Mouse (Mus musculus) liver, adult 2 months (tissue): ENCODE data around the gene Odf3l2. TPM values are rescaled to one million over a fixed set of nuclear protein-coding genes. Genes with fewer than 3 reads are reported as not detected.

Experiments
- DNase-seq: peaks from one replicate; pipeline ENCODE4 v3.0.0-alpha.2; 2011; ENCODE audit warnings: low read depth, low spot score; ENCODE audit errors: extremely low read depth
- H3K27ac ChIP-seq: fragments of 200-500 bp; replicated peaks from 2 replicates; pipeline ENCODE4 v1.5.1; 2012; ENCODE audit warnings: low read depth, mild to moderate bottlenecking, control low read depth, inconsistent platforms, low read length; ENCODE audit not compliant: insufficient read depth
- H3K27me3 ChIP-seq: fragments of 200-500 bp; 2 replicates; pipeline ENCODE4 v1.6.1; 2012; ENCODE audit warnings: mild to moderate bottlenecking, moderate library complexity, low read length, inconsistent platforms; ENCODE audit not compliant: control insufficient read depth, insufficient read depth
- H3K36me3 ChIP-seq: fragments of 200-500 bp; 2 replicates; pipeline ENCODE4 v1.6.1; 2012; ENCODE audit warnings: low read length, inconsistent platforms; ENCODE audit not compliant: control insufficient read depth, insufficient read depth
- H3K4me1 ChIP-seq: fragments of 200-500 bp; 2 replicates; pipeline ENCODE4 v1.6.1; 2011; ENCODE audit warnings: low read length; ENCODE audit not compliant: control insufficient read depth, insufficient read depth
- H3K4me3 ChIP-seq: fragments of 200-500 bp; 2 replicates; pipeline ENCODE4 v1.5.1; 2011; ENCODE audit warnings: low read depth, mild to moderate bottlenecking, control low read depth, low read length, moderate library complexity; ENCODE audit not compliant: insufficient read depth
- H3K79me2 ChIP-seq: fragments of 200-500 bp; 2 replicates; pipeline ENCODE4 v1.6.1; 2012; ENCODE audit warnings: inconsistent platforms, mild to moderate bottlenecking, low read length, moderate library complexity; ENCODE audit not compliant: control insufficient read depth, insufficient read depth
- H3K9ac ChIP-seq: fragments of 200-500 bp; 2 replicates; pipeline ENCODE4 v1.6.1; 2012; ENCODE audit warnings: low read depth, mild to moderate bottlenecking, control low read depth, inconsistent platforms, low read length
- CTCF ChIP-seq: fragments of 200-500 bp; IDR thresholded peaks from 2 replicates; pipeline ENCODE4 v1.5.1; 2011; ENCODE audit warnings: low read depth, low read length, control low read depth
- POLR2A ChIP-seq: fragments of 200-500 bp; IDR thresholded peaks from 2 replicates; pipeline ENCODE4 v1.6.1; 2011; ENCODE audit warnings: low read length, control low read depth; ENCODE audit not compliant: insufficient read depth; ENCODE audit errors: extremely low read depth
- WGBS: fragments of 180-500 bp; shearing (Covaris S2); methylation state at CpG from one replicate; pipeline ENCODE4 v1.1.7; 2018; 5-methylcytosine and 5-hydroxymethylcytosine counted together
- polyA plus RNA-seq: library from polyadenylated mRNA; depleted of rRNA; stranded (reverse); fragments of >200 nt; gene quantifications from 2 replicates; pipeline ENCODE4 v1.2.3, GENCODE M21; 2012
- total RNA-seq: library from RNA; depleted of rRNA; stranded (reverse); fragments of >200 nt; gene quantifications from 2 replicates; pipeline ENCODE4 v1.2.3, GENCODE M21; 2014

Gene Odf3l2
- total and polyA plus RNA-seq, 2 experiments: not detected

GRCm38 (mm10) chr10:79628377-79628776 is 17.2 kb downstream of the Odf3l2 start:
- Histone ChIP-seq H3K27ac (no peak overlapping the region), H3K9ac (no peak overlapping the region), H3K36me3 (no peaks in the 10 kb centered on the region), H3K4me1 (no peaks in the 10 kb centered on the region), H3K27me3 (no peaks in the 10 kb centered on the region), H3K79me2 (no peaks in the 10 kb centered on the region), H3K4me3 (no peak overlapping the region)
- DNase-seq: no peak
- TF ChIP-seq POLR2A: no peak
- TF ChIP-seq CTCF: no peak
- WGBS: 86% methylated on average over 5 of the region's 5 CpGs

GRCm38 (mm10) chr10:79626156-79626555 is 19.4 kb downstream of the Odf3l2 start:
- no peak overlapping the region for H3K4me3 ChIP-seq
- DNase-seq: no peak
- 81% methylated on average over 10 of the region's 10 CpGs for WGBS
- no peak overlapping the region for H3K9ac ChIP-seq
- no peak overlapping the region for H3K27ac ChIP-seq
- TF ChIP-seq CTCF (no peak), POLR2A (no peak)
- no peaks in the 10 kb centered on the region for H3K79me2 ChIP-seq
- no peaks in the 10 kb centered on the region for H3K36me3 ChIP-seq
- no peaks in the 10 kb centered on the region for H3K27me3 ChIP-seq
- H3K4me1 ChIP-seq: no peaks in the 10 kb centered on the region

GRCm38 (mm10) chr10:79625398-79625797 is 20.1 kb downstream of the Odf3l2 start:
- Histone ChIP-seq H3K9ac (no peak overlapping the region), H3K27me3 (no peaks in the 10 kb centered on the region), H3K79me2 (no peaks in the 10 kb centered on the region), H3K27ac (no peak overlapping the region), H3K36me3 (no peaks in the 10 kb centered on the region), H3K4me3 (no peak overlapping the region), H3K4me1 (no peaks in the 10 kb centered on the region)
- no peak for TF ChIP-seq CTCF
- no peak for TF ChIP-seq POLR2A
- DNase-seq: no peak
- WGBS: 78% methylated on average over 9 of the region's 9 CpGs

- TF ChIP-seq POLR2A: no peak
- Histone ChIP-seq H3K79me2 (no peaks in the 10 kb centered on the region), H3K27me3 (no peaks in the 10 kb centered on the region), H3K27ac (no peak overlapping the region), H3K4me3 (no peak overlapping the region), H3K9ac (no peak overlapping the region), H3K36me3 (no peaks in the 10 kb centered on the region), H3K4me1 (no peaks in the 10 kb centered on the region)
- WGBS: 73% methylated on average over 12 of the region's 12 CpGs
- DNase-seq: no peak
Measured at GRCm38 (mm10) chr10:79623950-79624349, 21.6 kb downstream of the Odf3l2 start.

- no peak overlapping the region for H3K27ac ChIP-seq
- H3K27me3 ChIP-seq: peaks cover 7% of the 10 kb centered on the region; the same call in 1 of the 2 replicates
- no peaks in the 10 kb centered on the region for H3K4me1 ChIP-seq
- no peak overlapping the region for H3K9ac ChIP-seq
- no peaks in the 10 kb centered on the region for H3K79me2 ChIP-seq
- TF ChIP-seq POLR2A (no peak), CTCF (no peak)
- 93% methylated on average over 5 of the region's 5 CpGs for WGBS
- H3K36me3 ChIP-seq: no peaks in the 10 kb centered on the region
- DNase-seq: no peak
- H3K4me3 ChIP-seq: no peak overlapping the region
Measured at GRCm38 (mm10) chr10:79616376-79616775, 29.2 kb downstream of the Odf3l2 start.

GRCm38 (mm10) chr10:79615860-79616259 is 29.7 kb downstream of the Odf3l2 start:
- H3K4me3 ChIP-seq: no peak overlapping the region
- H3K36me3 ChIP-seq: no peaks in the 10 kb centered on the region
- no peak for TF ChIP-seq CTCF
- TF ChIP-seq POLR2A: no peak
- no peaks in the 10 kb centered on the region for H3K79me2 ChIP-seq
- H3K27ac ChIP-seq: no peak overlapping the region
- peaks cover 7% of the 10 kb centered on the region; the same call in 1 of the 2 replicates for H3K27me3 ChIP-seq
- no peak overlapping the region for H3K9ac ChIP-seq
- 11% methylated on average over 8 of the region's 8 CpGs for WGBS
- H3K4me1 ChIP-seq: no peaks in the 10 kb centered on the region
- peak; percentile 46 for DNase-seq

- Histone ChIP-seq H3K27me3 (peaks cover 7% of the 10 kb centered on the region; the same call in 1 of the 2 replicates), H3K9ac (no peak overlapping the region), H3K27ac (no peak overlapping the region), H3K4me1 (no peaks in the 10 kb centered on the region), H3K36me3 (no peaks in the 10 kb centered on the region), H3K4me3 (no peak overlapping the region), H3K79me2 (no peaks in the 10 kb centered on the region)
- TF ChIP-seq POLR2A (no peak), CTCF (no peak)
- DNase-seq: no peak
- 89% methylated on average over 1 of the region's 1 CpGs for WGBS
Measured at GRCm38 (mm10) chr10:79614305-79614643, 31.3 kb downstream of the Odf3l2 start.
